Mouse (Mus musculus): Measurements from ENCODE around the gene Srek1ip1.

GRCm38 (mm10) chr13:104825470-104825869, 33.2 kb downstream of the Srek1ip1 start:
- TF ChIP-seq MYB (IDR thresholded peaks at IDR 0.05; ENCODE audit: low read depth, low read length): no peak
- no peak for TF ChIP-seq CTCF (IDR thresholded peaks at IDR 0.05 in 2 of 3, conservative IDR thresholded peaks at IDR 0.05 in 1 of 3; ENCODE audit: control insufficient read depth in 1 of 3, insufficient read depth in 1 of 3, low read depth in 2 of 3, low read length in 3 of 3, poor library complexity in 1 of 3, severe bottlenecking in 1 of 3)
- no peak for TF ChIP-seq HCFC1 (IDR thresholded peaks at IDR 0.05; ENCODE audit: low read depth, low read length)
- 0 out of 2 replicates have a peak, but pooled peaks have one; percentile 8 for TF ChIP-seq GATA1 (IDR thresholded peaks at IDR 0.05; ENCODE audit: low read depth, low read length)
- TF ChIP-seq TCF12 (IDR thresholded peaks at IDR 0.05; ENCODE audit: low read depth, low read length): no peak
- TF ChIP-seq ZC3H11A (IDR thresholded peaks at IDR 0.05; ENCODE audit: low read depth, low read length): no peak
- no peak for TF ChIP-seq ZMIZ1 (IDR thresholded peaks at IDR 0.05; ENCODE audit: low read depth, low read length)
- TF ChIP-seq SMC3 (IDR thresholded peaks at IDR 0.05; ENCODE audit: low read depth, low read length): no peak
- no peak for TF ChIP-seq USF1 (IDR thresholded peaks at IDR 0.05; ENCODE audit: low read depth, low read length)
- no peak for TF ChIP-seq MAFK (IDR thresholded peaks at IDR 0.05; ENCODE audit: borderline replicate concordance, low read depth, low read length)
